Mouse (Mus musculus) bone marrow, adult 2 months (tissue): ENCODE measurements around the gene Shtn1.

Source experiments
- CTCF ChIP-seq: fragments of 200-500 bp; IDR thresholded peaks from 2 replicates; pipeline ENCODE4 v1.5.1; 2011; ENCODE audit warnings: low read length, control low read depth; ENCODE audit not compliant: control insufficient read depth, insufficient read depth
- POLR2A ChIP-seq: fragments of 200-500 bp; IDR thresholded peaks from 2 replicates; pipeline ENCODE4 v1.6.1; 2011; ENCODE audit warnings: low read depth, mild to moderate bottlenecking, control low read depth, low read length, borderline replicate concordance; ENCODE audit not compliant: control insufficient read depth

DNA sequence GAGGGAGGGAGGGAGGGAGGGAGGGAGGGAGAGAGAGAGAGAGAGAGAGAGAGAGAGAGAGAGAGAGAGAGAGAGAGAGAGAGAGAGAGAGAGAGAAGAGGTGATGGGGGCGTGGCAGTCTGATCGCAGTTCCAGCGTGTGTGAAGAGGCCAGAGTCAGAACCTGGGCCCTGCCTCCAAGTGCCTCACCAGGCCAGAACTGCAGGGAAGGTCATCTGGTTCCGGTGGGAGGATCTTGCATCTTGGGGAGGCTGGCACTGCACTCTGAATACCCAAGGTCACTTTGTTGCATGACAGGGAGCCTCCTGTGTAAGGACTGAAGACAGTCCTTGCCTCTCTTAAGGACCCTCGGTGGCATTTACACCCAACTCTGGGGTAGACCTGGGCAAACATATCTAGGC, 231 bp upstream of the Shtn1 start:
- TF ChIP-seq CTCF (no peak), POLR2A (no peak)
